Mouse (Mus musculus): ENCODE results near the gene Nfia.

Nfia gene

DNA sequence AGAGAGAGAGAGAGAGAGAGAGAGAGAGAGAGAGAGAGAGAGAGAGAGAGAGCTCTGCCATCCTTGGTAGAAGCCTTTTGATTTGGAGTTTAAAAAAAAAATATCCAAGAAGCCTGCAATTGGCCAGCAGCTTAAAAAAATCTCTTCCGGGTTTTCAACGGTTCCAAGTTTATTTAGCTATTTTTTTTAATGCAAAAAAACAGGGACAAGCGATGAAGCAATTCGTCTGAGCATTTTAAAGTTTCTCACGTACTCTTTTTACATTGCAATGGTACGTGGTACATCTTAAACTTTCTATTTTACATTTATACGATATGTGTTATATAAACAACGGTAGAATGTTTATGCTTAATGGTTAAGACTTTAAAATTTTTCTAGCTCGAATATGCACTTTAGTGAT is at the start of gene Nfia:
Gene Nfia, plus strand, starts transcription at position 94 of the 400 bp plus-strand sequence.
- no peak for DNase-seq (ENCODE audit: low spot score in 2 of 2)

DNA sequence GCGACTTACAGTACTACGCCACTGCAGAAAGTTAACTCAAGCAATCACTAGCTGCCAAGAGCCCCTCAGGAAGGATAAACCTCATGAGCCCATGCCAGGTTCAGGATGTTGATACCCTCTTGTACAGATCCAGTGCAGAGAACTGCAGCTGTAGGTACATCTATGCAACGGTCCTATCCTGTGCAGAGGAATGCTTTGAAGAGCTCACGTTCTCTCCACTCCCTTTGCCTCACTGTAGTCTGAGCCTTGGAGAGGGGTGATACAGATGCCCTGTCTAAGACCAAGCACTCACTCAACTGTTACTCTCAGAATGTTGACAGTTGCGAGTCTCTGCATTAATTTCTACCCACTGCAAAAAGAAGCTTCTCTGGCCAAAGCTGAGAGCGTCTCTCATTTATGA is 49.2 kb upstream of the Nfia start:
- DNase-seq (ENCODE audit: low spot score in 2 of 2) = no peak

- DNase-seq (ENCODE audit: low spot score in 2 of 2) = no peak
These were observed 44.0 kb upstream of the Nfia start for GRCm38 (mm10) chr4:97728520-97728919.

GRCm38 (mm10) chr4:97729999-97730398 is 42.5 kb upstream of the Nfia start:
- no peak for DNase-seq (ENCODE audit: low spot score in 2 of 2)

DNA sequence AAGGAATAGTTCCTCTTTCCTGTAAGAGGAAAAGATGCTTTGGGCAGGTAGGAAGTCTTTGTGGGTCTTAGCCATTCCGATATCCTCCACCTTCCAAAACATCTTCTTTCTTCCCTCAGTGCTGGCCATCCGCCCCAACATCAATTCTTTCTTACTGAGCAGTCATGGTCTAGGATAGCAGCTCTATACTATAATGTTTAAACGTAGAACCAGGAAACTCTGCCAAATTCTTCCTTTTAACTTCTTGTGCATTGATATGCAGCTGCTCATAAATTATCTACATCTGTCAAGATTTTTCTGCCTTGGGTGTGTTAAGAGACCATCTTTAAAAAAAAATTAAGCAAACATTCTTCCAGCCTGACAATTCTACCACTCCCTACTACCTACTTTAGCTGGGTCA is 42.1 kb upstream of the Nfia start:
- DNase-seq (ENCODE audit: low spot score in 2 of 2) = no peak

DNA sequence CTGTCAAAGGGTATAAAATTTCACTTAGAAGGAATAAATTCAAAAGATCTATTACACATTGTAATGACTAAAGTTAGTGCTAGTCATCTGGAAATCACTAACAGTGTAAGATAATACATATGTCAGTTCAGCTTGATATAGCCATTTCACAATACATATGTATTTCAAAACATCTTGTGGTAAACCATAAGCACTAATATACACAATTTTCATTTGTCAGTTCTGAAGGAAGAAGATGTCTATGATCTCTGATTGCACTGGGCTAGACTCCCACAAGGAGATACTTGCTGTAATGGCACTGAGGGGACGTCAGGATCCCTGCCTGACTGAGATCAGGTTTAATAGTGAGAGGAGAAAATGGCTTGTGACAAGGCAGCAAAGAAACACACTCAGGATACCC is 39.1 kb upstream of the Nfia start:
- DNase-seq (ENCODE audit: low spot score in 2 of 2) = no peak

DNA sequence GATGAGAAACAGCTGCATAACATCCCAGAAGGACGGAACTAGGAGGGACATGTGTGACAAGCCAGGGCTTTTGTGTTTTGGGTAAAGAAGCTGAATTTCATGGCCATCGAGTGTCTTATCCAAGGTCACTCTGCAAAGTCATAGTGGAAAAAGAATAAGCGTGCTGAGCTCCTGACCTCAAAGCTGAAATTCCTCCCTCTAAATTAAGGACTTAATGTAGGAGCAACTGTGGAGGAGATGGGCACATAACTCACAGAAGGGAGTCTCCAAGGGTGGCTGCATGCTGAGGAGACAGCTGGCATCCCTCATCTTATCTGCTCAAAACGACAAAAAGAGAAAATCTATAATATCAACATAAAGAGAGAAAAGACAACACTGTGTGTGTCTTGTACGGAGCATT is 28.6 kb upstream of the Nfia start:
- no peak for DNase-seq (ENCODE audit: low spot score in 2 of 2)

DNA sequence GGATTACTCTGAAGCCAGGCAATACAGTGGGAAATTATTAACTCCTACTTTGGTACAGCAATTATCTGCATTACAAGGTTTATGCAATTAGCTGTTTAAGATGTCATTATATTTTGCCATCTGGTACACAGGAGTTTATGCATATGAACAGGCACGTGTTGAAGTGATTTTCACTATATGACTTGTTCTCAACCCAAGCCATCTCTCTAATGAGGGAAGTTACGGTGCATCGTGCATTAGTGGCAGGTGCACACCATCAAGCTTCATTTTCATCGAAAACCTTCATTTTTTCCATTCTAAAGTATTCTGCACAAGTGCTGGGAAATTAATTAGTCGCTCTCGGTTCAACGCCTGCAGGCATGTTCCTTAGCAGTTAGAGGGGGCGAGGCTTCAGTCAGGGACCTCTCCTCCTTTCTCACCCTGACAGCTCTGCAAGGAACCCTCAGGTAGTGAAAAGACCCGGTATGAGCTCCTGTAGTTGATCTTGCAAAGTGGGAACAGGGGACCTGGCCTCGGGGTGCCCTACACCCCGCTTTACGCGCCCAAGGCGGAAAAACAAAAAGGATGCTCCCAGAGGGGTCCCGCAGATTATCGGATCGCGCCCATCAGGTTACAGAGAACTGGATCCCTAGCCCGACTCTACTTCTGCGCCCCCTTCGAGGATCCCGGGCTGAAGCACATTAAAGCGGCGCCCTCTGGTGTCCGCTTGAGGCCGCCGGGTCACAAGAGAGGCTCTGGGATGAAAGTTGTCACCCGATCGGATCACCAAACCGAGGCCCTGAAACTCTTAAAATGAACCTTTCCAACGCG is 27.0 kb upstream of the Nfia start:
- peak; percentile 54 to 70 for DNase-seq (ENCODE audit: low spot score in 2 of 2)

DNA sequence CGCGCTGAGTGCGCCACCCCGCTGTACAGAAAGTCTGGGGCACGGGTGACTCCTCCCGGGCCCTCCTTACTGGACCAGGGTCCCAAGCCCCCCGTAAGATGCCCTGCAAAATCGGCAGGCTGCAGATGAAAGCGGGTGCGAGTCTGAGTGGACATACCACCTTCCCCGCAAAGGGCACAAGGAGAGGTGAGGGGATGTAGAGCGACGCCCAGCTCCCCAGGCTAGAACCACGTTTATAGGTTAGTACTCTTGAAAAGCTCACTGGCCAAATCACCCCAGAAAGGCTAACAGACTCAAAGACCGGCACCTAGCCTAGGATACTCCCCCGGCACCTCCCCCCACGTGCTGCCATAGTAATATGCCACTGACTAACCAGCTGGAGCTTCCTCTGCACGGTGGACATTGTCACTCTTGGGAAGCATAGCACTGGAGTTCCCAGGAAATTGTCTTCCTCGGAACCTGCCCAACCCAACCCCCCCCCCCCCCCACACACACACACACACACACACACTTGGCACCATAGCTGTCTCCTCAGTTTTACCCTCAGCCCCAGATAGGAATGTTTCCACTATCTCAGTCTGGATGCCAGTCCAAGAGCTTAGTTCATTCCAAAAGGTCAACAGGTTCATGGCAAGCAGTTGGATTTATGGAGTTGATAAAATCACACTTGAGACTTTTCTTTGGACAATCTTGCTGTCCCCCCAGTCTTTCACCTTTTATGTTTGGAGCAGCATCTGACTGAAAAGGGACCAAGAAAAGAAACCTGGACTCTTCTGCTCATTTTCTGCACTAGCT is 26.2 kb upstream of the Nfia start:
- DNase-seq (ENCODE audit: low spot score in 2 of 2) = no peak

GRCm38 (mm10) chr4:97750401-97750800 is 22.1 kb upstream of the Nfia start:
- DNase-seq (ENCODE audit: low spot score in 2 of 2) = no peak

- peak; percentile 80 to 84 for DNase-seq (ENCODE audit: low spot score in 2 of 2)
These were observed 21.5 kb upstream of the Nfia start for GRCm38 (mm10) chr4:97751030-97751482.

DNA sequence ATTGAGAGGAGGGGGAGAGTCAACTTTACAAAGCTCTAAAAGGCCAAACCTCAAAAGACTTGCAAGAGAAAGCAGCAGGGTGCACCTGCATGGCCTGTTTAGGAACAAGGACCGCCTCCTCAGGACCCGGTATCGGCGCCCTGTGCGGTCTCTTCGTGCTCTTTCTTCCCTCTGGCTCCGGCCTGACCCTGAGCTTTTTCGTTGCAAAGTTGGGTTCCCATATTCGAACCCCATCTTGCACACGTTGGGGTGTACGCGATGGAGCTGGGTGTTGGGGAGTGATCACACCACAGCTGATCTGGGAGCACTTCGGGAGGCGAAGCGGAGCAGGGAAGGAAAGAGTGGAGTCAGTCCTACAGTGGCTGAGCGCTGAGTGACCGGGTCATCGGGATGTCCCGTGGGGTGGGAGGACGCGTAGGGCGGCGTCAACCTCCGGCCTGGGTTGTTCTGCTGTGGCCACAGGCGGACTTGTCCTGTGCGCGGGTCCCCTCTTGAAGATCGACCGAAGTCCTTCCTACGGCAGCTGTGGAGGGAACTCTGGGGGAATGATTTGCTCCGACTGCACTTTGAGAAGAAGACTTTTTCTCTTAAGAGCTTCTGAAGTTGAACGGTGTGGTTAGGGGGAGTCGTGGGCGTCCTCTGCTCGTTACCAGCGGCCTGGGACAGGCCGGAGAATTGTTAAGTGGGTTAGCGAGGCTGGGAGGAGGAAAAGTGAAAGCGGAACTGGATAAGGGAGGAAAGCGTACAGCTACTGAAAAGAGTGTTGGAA is 20.9 kb upstream of the Nfia start:
- DNase-seq (ENCODE audit: low spot score in 2 of 2) = peak in 1 of 2 experiments; percentile 26

DNA sequence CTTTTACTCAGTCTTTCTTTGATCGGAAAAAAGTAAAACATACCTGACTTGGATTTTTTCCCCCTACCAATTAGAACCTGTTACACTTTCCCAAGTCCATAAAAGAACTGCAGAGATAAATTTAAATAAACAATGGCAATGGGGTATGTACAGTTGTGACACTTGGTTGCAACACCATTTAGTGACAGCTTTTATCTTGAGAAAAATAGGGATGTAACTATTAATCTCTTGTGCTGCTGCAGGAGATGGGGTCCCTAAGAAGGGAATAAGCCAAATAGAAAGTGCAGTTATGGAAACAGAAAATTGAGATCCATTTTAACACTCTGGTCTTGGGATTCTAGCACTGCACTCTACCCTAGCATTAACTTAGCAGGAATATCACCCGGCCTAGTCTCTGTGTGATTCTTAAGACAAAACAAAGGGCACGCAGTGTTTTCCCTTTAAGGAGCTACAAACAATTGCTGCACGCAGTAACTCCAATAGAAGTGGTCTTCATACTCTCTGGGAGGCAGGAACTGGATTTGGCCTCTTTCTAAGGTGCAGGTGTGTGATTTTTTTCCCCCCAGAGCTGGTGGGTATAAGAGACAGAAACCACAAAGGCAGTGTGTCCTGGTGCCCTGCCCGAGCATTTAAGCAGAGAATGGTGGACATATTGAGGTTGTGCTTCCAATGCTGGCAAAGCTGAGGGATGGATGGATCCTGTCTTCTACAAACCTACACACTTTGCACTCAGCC is 20.1 kb upstream of the Nfia start:
- no peak for DNase-seq (ENCODE audit: low spot score in 2 of 2)

DNA sequence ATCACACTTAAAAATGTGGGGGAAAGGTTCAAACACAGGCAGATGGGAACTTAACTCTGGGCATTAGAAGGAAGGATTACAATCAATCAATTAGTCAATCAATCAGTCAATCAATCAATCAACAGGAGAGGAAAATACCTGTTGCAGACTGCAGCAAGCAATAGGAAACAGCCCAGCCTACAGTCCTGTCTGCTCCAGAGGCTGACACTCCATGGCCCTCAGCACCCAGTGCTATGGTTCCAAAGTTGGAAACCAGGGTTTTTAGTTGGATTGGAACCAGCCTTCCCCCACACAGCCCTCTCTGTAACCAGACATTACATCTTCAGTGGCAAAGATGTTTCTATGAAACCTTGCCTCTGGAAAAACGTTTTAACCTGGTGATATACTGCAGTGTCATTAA is 19.0 kb upstream of the Nfia start:
- no peak for DNase-seq (ENCODE audit: low spot score in 2 of 2)

GRCm38 (mm10) chr4:97754241-97754640 is 18.3 kb upstream of the Nfia start:
- DNase-seq (ENCODE audit: low spot score in 2 of 2) = no peak

DNA sequence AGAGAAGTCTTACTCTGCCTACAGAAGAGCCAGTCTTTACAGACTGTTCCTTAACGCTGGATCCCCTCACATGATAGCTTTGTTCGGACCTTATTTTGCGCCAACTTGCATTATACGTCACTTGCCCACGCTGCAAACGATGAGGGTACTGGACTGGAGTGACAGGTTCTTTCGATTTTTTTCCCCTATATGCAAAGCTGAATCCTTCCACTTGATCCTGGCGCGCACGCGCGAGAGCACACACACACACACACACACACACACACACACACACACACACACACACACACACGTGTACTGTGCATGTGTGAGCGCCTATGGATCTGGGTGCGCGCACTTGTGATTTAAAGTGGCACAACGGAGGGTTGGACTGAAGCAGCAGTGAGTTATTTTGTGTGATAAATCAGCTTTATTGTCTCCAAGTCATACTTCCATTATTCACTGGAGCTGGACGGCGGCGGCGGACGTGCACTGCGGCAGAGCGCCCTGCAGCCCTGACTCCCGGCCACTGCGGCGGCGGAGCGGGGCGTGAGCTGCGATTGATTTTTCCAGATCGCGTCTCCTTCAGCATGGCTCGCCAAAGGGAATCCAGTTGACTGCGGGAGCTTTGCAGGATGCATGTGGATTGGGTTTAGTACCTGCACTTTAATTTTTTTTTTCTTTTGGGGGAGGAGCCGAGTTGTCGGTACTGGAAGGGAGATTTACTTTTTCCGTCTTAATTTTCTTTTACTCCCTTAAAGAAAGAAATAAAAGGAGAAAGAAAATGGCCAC is 15.1 kb upstream of the Nfia start:
- DNase-seq (ENCODE audit: low spot score in 2 of 2) = peak; percentile 47 to 57

- peak in 1 of 2 experiments; percentile 37 for DNase-seq (ENCODE audit: low spot score in 2 of 2)
These were observed 14.5 kb upstream of the Nfia start for GRCm38 (mm10) chr4:97757978-97758461.

- no peak for DNase-seq (ENCODE audit: low spot score in 2 of 2)
These were observed 13.9 kb upstream of the Nfia start for GRCm38 (mm10) chr4:97758661-97759060.

- no peak for DNase-seq (ENCODE audit: low spot score in 2 of 2)
These were observed 7.9 kb upstream of the Nfia start for GRCm38 (mm10) chr4:97764616-97765015.

DNA sequence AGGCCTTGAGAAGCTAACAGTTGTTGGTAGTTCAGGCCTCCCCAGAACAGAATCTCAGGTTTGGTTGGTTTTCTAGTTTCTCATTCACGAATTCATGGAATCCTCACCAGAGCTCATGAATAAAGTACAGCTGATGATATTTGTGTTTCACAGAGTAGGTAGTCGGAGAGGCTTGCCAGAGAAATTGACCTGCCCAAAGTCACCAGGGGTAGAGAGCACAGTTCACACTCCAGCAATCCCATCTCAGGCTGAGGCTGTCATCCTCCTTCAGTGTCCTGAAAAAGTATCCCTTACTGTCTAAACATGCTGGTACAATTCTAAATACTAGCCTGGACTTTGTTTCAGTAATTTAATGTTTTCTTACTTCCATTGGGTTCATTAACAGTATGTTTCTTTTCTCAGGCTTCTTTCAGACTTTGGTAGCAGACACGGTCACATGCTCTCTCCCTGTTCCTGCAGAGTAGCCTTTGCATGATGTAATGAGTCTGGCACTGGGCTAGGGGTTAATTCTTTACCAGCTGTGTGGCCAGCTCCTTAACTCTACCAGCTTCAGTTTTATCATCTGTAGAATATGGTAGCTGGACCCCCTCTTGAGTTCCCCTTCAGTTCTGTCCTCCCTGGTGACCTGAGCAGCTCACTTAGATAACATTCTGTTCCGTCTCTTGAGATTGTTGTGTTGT is 7.1 kb upstream of the Nfia start:
- no peak for DNase-seq (ENCODE audit: low spot score in 2 of 2)
